Mouse (Mus musculus): ENCODE data around the gene Sox6.

Gene Sox6

GRCm38 (mm10) chr7:115448403-115449025, 590.1 kb downstream of the Sox6 start:
- DNase-seq (ENCODE audit: extremely low spot score, low read depth, low spot score): no peak

GRCm38 (mm10) chr7:115447091-115447490, 591.5 kb downstream of the Sox6 start:
- DNase-seq (ENCODE audit: extremely low spot score, low read depth, low spot score): no peak

- DNase-seq (ENCODE audit: extremely low spot score, low read depth, low spot score): no peak
Measured at GRCm38 (mm10) chr7:115446481-115447016, 592.0 kb downstream of the Sox6 start.

GRCm38 (mm10) chr7:115426161-115426982, 612.2 kb downstream of the Sox6 start:
- DNase-seq (ENCODE audit: extremely low spot score, low read depth, low spot score): no peak

GRCm38 (mm10) chr7:115422828-115423227, 615.8 kb downstream of the Sox6 start:
- no peak for DNase-seq (ENCODE audit: extremely low spot score, low read depth, low spot score)

- DNase-seq (ENCODE audit: extremely low spot score, low read depth, low spot score): no peak
Measured at GRCm38 (mm10) chr7:115420960-115421359, 617.6 kb downstream of the Sox6 start.

Measured in hindlimb bud, embryonic 11.5 days (tissue).